Mouse (Mus musculus) WW6 (cell line): ENCODE results near the gene Snrpc.
"Not testable (repeated sequence)": the region's sequence is repeated elsewhere in the genome, so short reads cannot be mapped to it uniquely, and the experiment has no call there.

ENCODE experiments used
- DNase-seq: peaks from one replicate; pipeline ENCODE4 v3.0.0-alpha.2; 2013; ENCODE audit warnings: low read depth, low spot score

Gene Snrpc

DNA sequence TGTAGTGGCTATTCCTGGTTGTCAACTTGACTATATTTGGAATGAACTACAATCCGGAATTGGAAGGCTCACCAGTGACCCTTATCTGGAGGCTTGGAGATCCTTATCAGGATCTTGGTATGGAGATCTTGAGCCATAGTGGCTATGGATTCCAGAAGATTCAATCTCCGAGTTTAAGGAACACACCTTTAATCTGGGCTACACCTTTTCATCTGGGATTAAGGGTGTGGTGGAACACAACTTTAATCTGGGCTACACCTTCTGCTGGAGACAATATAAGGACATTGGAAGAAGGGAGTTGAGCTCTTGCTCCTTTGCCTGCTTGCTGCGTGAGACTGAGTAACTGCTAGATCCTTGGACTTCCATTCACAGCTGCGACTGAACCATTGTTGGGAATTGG is at the start of gene Snrpc:
Gene Snrpc, plus strand, starts transcription at position 301 of the 400 bp plus-strand sequence.
- DNase-seq, result not testable (repeated sequence)

DNA sequence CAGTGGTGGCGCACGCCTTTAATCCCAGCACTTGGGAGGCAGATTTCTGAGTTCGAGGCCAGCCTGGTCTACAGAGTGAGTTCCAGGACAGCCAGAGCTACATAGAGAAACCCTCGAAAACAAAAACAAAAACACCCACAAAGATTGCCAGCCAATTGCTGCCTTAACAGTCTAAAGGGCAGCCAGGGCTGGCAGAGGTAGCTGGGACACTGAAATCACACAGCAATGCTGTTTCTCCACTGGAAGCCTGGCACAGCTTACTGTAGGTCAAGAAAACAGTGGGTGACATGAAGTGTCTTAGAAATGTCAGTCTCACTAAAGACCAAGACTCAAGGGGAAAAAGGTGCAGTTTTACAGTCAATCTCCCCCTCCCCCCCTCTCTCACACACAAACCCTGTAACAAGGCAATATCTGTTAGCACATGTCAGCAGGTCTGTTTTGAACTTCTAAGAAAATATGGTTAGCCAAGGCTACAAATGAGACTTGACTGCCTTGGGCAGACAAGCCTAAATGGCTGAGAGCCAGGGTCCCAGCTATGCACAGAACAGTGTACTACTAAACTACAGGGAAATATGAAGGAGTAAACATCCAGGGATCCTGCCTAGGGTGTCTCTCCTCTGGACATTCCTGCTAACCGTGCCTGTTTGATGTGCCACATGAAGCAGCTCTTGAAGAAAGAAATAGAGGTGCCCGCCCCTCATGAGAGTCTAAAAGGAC is 49.3 kb upstream of the Snrpc start:
- no peak for DNase-seq

DNA sequence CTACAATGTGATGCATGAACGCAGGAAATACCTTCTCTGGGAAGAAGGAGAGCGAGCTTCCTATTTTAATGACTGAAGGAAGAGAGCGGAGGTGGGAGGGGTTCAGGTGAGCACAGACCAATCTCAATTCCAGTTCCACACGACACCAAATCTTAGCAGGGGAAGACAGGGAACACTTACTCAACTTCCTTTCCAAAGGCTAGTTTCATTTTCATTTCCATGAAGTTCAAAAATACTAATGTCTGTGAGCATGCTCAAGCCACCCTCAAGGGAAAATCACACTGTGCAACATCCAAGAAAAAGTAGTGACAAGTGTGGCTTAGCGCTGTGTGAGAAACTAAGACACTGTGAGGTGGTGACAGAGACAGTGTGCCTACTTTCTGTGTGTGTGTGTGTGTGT is 47.9 kb upstream of the Snrpc start:
- DNase-seq, result no peak

DNA sequence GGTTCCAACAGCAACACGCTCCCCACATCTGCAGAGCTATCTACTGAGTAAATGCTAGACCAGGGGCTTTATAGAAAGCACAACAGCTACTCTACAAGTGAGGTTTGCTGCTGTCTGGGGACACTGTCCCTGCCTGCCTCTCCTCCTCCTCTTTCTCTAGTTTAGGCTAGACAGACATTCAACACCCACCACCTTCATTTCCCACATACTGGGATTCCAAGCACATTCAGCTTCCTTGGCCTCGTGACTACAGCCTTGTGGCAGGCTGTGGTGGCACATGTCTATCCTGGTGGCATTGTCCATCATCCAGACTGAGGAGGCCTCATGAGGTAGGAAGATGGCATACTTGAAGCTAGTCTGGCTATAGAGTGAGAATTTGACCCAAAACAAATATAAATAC is 47.0 kb upstream of the Snrpc start:
- DNase-seq, result no peak

DNA sequence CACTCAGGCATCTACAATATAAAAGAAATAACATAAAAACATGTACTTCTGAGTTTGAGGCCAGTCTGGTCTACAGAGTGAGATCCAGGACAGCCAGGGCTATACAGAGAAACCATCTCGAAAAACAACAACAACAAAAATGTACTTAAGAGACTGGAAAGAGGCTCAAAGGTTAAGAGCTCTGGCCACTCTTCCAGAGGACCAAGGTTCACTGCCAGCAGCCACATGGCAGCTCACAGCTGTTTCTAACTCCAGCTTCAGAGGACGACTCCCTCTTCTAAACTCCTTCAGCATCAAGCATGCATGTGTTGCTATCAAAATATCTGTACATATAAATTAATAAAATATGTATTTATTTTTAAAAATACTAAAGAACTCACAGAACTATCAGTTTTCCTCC is 46.4 kb upstream of the Snrpc start:
- DNase-seq, result no peak

DNA sequence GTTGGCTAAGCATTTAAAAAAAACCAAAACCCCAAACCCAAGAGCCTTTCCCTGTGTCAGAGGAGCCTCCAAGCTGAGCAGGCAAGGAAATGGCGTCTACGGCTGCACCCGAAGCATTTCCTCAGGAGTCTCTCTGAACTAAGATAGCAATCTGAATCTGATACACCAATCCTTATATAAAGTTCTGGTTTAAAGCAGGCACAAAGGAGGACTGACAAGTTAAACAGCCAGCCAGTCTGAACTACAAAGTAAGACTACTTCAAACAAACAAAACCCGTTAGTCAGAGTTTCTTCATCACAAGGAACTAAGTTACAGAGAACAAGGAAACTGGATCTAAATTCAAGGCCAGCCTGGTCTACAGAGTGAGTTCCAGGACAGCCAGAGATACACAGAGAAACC is 45.4 kb upstream of the Snrpc start:
- DNase-seq, result no peak

DNA sequence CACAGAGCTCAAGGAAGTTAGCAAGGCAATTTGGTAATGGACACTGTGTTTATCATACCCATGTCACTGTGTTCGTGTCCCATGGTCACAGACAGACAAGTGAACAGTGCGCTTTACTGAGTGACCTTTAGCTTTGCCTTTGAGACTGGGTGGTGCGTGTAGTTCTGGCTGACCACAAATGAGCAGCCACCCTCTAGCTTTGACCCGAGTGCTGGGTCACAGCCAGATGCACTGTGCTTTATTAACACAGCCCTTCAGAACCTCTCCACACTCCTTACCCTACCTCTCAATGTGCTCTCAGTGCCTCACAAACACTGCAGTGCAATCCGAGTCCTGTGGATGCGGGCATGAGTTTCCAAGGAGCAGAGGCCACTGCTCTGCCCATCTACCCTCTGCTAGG is 44.8 kb upstream of the Snrpc start:
- no peak for DNase-seq

DNA sequence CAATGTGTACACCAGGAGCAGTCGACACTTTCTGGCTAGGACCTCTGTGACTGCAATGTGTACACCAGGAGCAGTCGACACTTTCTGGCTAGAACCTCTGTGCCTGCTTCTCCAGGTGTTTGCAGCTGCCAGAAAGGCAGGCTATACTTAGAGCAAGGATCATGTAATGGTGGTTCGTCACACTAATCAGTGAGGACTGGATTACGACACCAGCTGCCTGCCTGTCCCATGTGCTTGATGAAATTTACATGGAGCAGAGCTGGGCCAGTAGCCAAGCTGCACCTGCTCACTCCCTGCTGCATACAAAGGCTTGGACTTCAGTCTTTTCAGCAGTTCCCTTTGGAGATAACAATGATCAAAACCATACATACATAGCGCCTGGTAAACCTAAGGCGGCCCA is 41.2 kb upstream of the Snrpc start:
- no peak for DNase-seq

DNA sequence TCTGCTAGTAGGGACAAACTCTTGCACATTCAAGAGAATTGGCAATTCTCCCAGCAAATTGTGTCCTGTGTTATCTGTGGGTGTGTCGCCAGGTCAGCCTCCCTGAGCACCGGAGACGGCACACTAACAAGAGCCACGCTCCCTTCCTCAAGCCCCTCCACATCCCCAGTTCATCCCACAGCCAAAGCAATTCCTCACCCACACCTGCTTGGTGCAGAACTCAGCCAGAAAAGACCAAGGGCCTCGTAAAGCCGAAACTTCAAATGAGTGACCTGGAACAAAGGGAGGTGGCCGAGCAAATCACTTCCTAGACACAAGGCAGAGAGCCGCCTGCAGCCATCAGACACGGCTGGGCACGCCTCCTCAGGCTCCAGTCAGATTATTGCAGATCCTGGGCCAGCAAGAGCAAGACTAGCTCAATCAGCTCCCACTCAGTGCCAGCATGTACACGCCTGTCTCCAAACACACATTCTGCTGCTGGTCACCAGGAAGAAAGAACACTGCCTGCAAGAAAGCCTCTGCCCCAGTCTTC is 40.5 kb upstream of the Snrpc start:
- no peak for DNase-seq

DNA sequence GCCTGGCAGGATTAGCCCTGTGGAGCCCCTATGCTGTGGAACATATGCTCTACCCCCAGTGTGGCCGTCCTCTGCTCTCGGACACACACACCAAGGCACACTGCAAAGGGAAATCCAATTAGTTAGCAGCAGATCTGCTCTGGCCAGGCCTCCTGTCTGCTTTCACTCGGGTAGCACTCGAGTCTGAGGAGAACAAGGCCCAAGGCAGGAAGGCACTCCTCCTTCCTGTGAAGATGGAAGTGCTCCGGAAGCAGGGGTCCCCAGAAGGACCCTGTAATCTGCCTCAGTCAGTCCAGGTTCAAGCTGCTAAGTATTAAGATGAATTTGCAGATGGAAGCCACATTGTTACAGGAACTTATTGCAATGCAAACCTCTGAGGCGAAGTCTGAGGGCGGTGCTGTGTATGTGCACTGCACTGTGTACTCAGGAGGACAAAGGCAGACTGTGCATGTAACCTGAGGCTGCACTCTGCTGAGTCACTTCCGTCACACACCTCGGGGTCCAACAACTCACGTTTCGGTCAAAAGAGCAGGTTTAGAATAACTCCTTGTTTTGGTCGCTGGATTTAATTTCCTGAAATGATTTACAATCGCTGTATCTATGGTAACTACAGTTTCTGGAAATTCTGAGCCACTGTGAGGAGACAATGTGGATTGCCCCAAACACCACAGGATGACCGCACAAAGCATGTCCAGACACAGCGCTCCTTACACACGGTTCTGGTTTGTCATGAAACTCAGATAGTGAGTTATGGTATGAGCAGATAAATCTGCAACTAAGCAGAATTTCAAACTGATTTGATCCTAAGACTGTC is 38.0 kb upstream of the Snrpc start:
- peak; percentile 42 for DNase-seq

DNA sequence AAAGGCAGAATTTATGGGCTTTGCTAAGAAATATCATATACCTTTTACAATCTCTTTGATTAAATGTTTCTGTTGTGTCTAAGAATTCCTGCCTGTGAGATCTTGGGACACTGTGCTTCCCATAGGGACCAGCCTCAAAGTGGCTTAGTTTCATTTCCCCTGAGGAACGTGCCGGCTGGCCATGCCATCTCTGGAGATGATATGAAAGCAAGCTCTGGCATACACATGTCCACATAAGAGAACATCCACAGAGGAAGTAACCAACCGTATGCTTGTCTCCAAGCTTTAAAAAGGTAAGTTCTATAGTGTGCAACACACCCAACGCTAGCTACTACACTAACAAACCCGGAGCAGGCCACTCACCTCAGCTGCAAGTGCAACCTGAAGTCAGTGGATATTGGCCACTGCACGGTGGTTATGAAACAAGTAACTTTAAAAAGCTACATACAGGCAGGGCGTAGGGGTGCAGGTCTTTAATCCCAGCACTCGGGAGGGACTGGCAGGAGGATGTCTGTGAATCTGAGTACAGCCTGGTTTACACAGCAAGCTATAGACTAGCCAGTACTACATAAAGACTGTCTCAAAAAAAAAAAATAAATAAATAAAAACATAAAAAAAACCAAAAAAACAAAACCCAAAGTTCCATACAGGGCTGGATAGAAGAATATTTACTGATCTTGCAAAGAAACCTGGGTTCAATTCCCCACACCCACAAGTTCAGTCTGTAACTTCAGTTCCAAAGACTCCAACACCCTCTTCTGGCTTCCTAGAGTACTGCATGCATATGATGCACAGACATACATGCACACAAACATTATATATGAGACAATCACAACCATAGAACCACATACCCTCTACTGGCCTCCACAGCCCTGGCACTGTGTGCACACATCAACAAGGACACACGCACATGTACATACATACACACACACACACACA is 37.0 kb upstream of the Snrpc start:
- peak; percentile 45 for DNase-seq

DNA sequence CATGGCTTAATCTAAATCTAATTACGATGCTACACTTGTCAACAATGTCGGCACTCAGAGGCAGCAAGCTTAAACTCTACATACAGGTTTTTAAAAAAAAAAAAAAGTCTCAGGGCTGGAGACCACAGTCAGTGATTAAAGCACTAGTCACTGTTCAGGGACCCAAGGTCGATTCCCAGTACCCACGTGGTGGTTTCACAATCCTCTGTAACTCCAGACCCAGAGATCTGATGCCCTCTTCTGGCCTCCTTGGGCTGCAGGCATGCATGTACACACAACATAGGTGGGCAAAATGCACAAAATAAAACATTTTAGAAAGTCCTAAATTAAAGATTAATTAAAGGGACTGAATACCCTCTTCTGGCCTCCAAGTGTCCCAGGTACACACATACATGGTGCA is 34.2 kb upstream of the Snrpc start:
- no peak for DNase-seq

DNA sequence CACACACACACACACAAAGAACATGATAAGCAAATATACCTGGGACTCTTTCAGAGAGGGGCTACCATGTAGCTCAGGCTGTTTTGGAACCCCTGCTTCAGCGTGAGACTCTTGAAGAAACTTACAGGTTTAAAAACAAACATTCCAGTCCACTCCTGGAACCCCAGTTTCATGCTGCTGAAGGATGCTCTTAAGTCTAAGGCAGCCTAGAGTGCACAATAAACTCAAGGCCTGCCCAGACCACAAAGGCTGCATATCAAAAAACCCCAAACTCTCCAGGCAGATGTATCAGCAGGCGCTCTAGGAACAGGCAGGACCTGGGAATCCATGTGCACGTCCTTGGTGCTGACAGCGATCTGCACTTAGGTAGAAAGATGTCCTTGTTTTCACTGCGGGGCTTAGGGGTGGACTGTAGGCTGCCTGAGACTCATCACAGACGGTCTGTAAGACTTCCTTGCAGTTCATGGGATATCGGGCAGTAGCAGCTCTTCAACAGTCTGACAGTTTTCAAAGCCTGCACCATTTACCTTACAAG is 33.7 kb upstream of the Snrpc start:
- DNase-seq, result no peak

DNA sequence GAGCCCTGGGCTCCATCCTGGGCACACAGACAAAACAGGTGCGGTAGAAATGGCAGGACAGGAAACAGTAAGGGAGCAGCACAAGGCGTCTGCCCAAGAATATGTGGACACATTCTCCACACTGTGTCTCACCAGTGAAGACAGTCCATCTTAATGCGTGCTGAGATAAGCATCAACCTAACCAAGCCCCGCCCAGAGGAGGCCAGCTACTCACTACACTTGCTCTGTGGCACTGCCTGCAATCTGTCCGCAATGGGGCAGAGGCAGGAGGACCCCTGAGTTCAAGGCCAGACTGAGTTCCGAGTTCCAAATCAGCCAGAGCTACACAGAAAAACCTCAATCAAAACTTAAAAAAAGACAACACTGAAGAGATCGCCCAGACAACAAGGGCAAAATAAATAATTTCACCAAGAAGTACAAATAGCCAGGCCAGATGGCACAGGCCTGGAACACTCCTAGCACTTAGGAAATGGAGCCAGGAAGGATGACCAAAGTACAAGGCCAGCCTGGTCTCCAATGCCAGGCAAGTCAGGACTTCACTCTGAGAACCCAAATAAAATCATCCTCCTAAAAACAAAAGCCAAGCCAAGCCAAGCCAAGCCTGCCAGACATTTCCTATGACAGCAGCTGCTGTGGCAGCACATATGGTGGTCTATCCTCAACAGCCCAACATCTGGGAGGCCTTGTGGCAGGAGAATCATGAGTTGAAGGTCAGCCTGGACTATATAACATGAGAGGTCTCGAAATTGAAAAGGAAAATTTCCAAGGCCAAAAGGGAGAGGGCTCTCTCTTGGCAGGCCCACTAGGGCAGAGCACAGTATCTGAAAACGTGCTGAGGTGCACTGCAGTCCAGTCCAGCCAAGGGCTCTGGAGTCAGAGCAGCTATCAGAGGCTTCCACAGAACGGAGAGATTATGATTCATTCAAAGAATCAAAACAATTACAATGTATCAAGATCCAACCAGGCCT is 32.9 kb upstream of the Snrpc start:
- no peak for DNase-seq

DNA sequence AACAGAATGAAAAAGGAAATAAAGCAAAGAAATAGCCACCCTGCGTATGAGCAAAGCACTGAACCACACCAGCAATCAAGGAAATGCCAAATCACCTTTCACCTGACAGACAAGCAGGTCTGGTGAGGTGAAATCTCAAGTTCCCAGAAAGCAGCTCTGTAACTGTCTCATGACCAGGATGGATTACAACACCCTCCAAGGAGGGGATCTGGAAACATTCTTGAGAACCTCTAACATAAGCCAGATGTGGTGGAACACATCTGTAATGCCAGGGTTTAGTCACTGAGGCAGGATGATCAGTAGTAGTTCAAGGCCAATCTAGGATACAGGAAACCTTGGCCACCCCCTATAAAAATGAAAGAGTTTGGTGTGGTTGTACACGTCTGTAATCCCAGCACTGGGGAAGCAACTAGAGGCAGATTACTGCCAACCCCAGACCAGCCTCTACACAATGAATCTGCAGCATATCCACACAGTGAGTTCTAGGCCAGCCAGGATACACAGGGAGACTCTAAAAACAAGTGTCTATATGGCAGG is 30.3 kb upstream of the Snrpc start:
- DNase-seq, result no peak

DNA sequence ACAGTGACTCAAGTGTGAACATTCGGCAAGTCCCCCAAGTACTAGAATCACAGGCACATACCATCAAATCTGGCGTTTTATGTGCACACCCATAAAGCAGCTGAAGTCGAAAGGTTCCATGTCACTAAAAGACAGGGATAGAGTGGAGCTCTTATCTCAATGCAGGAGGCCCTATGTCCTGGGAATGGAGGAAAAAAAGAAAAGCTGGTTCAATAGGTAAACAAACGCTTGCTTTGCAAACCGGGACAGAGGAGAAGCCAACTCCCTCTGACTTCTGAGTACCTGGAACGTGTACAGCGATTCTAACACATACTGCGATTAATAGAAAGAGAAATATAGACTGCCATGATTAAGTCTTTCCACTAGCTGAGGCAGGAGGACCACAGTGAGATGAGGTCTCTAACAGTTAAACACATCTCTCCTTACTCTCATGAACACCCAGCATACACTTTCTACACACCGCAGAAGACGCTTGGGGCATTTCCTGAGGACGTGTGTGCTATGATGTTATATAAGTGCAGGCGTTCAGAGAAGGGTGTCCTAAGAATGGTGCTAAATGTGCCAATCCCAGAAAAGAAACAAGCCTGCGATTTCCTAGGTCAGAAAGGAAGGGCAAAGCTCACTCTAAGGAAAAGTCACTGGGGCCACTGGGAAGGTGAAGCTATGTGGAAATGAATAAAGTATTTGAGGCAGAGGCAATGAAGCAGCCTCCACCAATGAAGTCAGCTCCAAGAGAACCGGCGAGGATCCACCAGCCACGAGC is 27.2 kb upstream of the Snrpc start:
- no peak for DNase-seq

DNA sequence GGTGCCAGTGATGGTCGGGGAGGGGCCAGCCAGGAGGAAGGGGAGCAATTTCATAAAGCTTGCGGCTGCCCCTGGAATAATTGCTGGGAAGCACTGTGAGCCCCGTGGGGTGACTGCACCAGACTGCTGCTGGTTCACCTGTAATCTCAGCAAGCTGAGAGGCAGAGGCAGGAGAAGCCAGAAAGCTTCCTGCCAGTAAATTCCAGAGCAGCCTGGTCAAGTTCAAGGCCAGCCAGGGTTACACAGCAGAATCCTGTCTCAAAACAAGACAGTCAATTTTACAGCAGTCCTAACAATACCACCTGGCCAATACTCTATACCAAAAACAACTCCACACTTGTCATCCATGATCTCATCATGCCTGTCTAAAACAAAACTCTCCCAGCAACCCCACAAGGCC is 26.0 kb upstream of the Snrpc start:
- DNase-seq, result no peak

DNA sequence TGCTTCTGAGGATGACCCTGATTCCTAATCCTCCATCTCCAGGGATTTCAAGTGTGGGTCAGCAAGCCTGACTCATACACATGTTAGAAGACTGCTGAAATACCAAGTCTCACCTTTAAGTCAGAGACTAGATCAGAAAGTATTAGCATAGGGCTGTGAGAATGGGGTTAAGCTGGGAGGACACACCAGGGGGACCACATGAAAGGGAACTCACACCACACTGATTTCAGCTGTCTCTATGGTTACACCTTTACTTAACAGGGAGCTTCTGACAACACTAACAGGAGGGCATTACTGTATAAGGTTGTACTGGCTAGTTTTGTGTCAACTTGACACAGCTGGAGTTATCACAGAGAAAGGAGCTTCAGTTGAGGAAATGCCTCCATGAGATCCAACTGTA is 23.3 kb upstream of the Snrpc start:
- DNase-seq, result no peak

DNA sequence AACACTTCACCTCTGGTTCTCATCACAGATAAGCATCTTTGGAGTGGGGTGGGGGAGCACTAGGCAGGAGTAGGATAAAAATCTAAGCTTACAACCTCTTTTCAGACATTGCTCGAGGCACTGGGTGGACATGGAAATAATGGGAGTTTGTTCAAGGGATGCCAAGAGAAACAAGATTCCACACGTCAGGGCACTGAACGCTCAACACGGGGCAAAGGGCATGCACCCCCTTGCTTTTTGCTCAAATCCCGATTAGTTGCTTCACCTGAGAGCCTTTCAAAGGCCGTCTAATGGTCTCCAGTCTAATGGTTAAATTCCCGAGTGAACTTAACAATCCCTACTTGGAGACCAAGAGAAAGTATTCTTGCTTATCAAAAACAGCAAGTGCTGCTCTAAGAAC is 18.9 kb upstream of the Snrpc start:
- no peak for DNase-seq
